22 mouse cellular contexts compared by ENCODE assay signal in genomic region chr1:188221226-188221792, GRCm38 (mm10). TPM values are rescaled to one million over a fixed set of nuclear protein-coding genes. Genes with fewer than 3 reads are reported as not detected.
DNase-seq lines count a peak whose midpoint lies in the region; ATAC-seq and TF ChIP-seq lines count a peak whose summit lies in the region.
"Had no signal": no experiment of that assay in that cellular context is flagged by ENCODE, and none has a peak within 500 bp of the region (broad histone marks: within the 10 kb centered on the region; RNA-seq: fewer than 3 reads in every experiment).

No protein-coding gene starts in this region.

- H3K4me2 ChIP-seq in myocyte (ENCODE audit: low read depth): no peak overlapping the region
- H3K4me2 ChIP-seq in kidney, embryonic 15.5 days: no peak overlapping the region
- no peak overlapping the region for H3K4me2 ChIP-seq in neural tube, embryonic 15.5 days
- H3K4me2 ChIP-seq: embryonic facial prominence, embryonic 15.5 days; forebrain, embryonic 12.5 days; limb, embryonic 15.5 days; midbrain, embryonic 12.5 days had no signal

- WGBS in liver, adult 2 months: 68% methylated on average over 4 of the region's 4 CpGs
- WGBS in kidney, embryonic 15.5 days: 85% methylated on average over 4 of the region's 4 CpGs
- WGBS in neural tube, embryonic 15.5 days: 90% methylated on average over 4 of the region's 4 CpGs

- no peaks in the 10 kb centered on the region for H3K9me3 ChIP-seq in kidney, embryonic 15.5 days (replicated peaks)
- H3K9me3 ChIP-seq in neural tube, embryonic 15.5 days (replicated peaks): no peaks in the 10 kb centered on the region
- H3K9me3 ChIP-seq: embryonic facial prominence, embryonic 15.5 days; forebrain, embryonic 12.5 days; hindbrain, embryonic 10.5 days; limb, embryonic 15.5 days; midbrain, embryonic 12.5 days had no signal

- TF ChIP-seq CTCF in liver, adult 2 months (IDR thresholded peaks at IDR 0.05; ENCODE audit: low read depth, low read length): no peak

- H3K79me2 ChIP-seq in liver, adult 2 months (ENCODE audit: control insufficient read depth, insufficient read depth, low read length): no peaks in the 10 kb centered on the region
- no peaks in the 10 kb centered on the region for H3K79me2 ChIP-seq in myocyte (ENCODE audit: control insufficient read depth, insufficient read depth)

- H3K36me3 ChIP-seq in liver, adult 2 months (ENCODE audit: control insufficient read depth, insufficient read depth, low read length): no peaks in the 10 kb centered on the region
- H3K36me3 ChIP-seq in myocyte (ENCODE audit: control insufficient read depth, insufficient read depth): no peaks in the 10 kb centered on the region
- no peaks in the 10 kb centered on the region for H3K36me3 ChIP-seq in kidney, embryonic 15.5 days
- H3K36me3 ChIP-seq in neural tube, embryonic 15.5 days: no peaks in the 10 kb centered on the region
- H3K36me3 ChIP-seq: embryonic facial prominence, embryonic 15.5 days; forebrain, embryonic 12.5 days; hindbrain, embryonic 10.5 days; limb, embryonic 15.5 days; midbrain, embryonic 12.5 days had no signal

- H3K27me3 ChIP-seq in liver, adult 2 months (ENCODE audit: control insufficient read depth, insufficient read depth, low read length): no peaks in the 10 kb centered on the region
- H3K27me3 ChIP-seq in myocyte (ENCODE audit: control insufficient read depth, insufficient read depth, insufficient read length): no peaks in the 10 kb centered on the region
- H3K27me3 ChIP-seq in kidney, embryonic 15.5 days: no peaks in the 10 kb centered on the region
- H3K27me3 ChIP-seq in neural tube, embryonic 15.5 days (replicated peaks): no peaks in the 10 kb centered on the region
- H3K27me3 ChIP-seq: embryonic facial prominence, embryonic 15.5 days; forebrain, embryonic 12.5 days; limb, embryonic 15.5 days; midbrain, embryonic 12.5 days had no signal

- no peak for ATAC-seq in kidney, embryonic 15.5 days (replicated peaks; ENCODE audit: low FRiP score)
- no peak for ATAC-seq in neural tube, embryonic 15.5 days (ENCODE audit: low FRiP score)
- ATAC-seq: Patski had no signal

- no peaks in the 10 kb centered on the region for H3K4me1 ChIP-seq in liver, adult 2 months (ENCODE audit: control insufficient read depth, insufficient read depth, low read length)
- no peaks in the 10 kb centered on the region for H3K4me1 ChIP-seq in kidney, embryonic 15.5 days
- no peaks in the 10 kb centered on the region for H3K4me1 ChIP-seq in neural tube, embryonic 15.5 days
- H3K4me1 ChIP-seq: embryonic facial prominence, embryonic 15.5 days; forebrain, embryonic 12.5 days; hindbrain, embryonic 10.5 days; limb, embryonic 15.5 days; midbrain, embryonic 12.5 days had no signal

- no peak overlapping the region for H3K27ac ChIP-seq in liver, adult 2 months (replicated peaks; ENCODE audit: insufficient read depth, low read depth, low read length)
- no peak overlapping the region for H3K27ac ChIP-seq in kidney, embryonic 15.5 days
- H3K27ac ChIP-seq in neural tube, embryonic 15.5 days (replicated peaks): no peak overlapping the region
- H3K27ac ChIP-seq: embryonic facial prominence, embryonic 15.5 days; forebrain, embryonic 12.5 days; heart, adult 2 months; hindbrain, embryonic 10.5 days; limb, embryonic 15.5 days; midbrain, embryonic 12.5 days had no signal

- no peak overlapping the region for H3ac ChIP-seq in myocyte (ENCODE audit: control insufficient read depth, insufficient read length)

- no peak overlapping the region for H3K4me3 ChIP-seq in liver, adult 2 months (ENCODE audit: insufficient read depth, low read depth, low read length)
- no peak overlapping the region for H3K4me3 ChIP-seq in myocyte
- H3K4me3 ChIP-seq in kidney, embryonic 15.5 days (replicated peaks): no peak overlapping the region
- H3K4me3 ChIP-seq in neural tube, embryonic 15.5 days (replicated peaks): no peak overlapping the region
- H3K4me3 ChIP-seq: embryonic facial prominence, embryonic 15.5 days; forebrain, embryonic 12.5 days; heart, adult 2 months; hindbrain, embryonic 10.5 days; limb, embryonic 15.5 days; midbrain, embryonic 12.5 days had no signal

- DNase-seq in frontal cortex, adult 2 months (ENCODE audit: extremely low spot score in 1 of 2, low spot score in 1 of 2): peak; percentile 9 to 36
- no peak for DNase-seq in frontal cortex, postnatal 14 days (ENCODE audit: low spot score in 2 of 2)
- peak; percentile 35 for DNase-seq in liver, adult 2 months (ENCODE audit: extremely low read depth, low read depth, low spot score)
- DNase-seq in liver: no peak
- DNase-seq in adipocyte (ENCODE audit: low spot score): peak; percentile 24
- DNase-seq: cerebellum, adult 9-11 months; heart, adult 2 months; kidney, adult 2 months; kidney, postnatal 25 days; lung, adult 18-20 months; lung, postnatal 4 days; thymus, postnatal 36 days had no signal

- no peak overlapping the region for H3K9ac ChIP-seq in liver, adult 2 months (ENCODE audit: low read depth, low read length)
- no peak overlapping the region for H3K9ac ChIP-seq in kidney, embryonic 15.5 days
- no peak overlapping the region for H3K9ac ChIP-seq in neural tube, embryonic 15.5 days (replicated peaks)
- H3K9ac ChIP-seq: embryonic facial prominence, embryonic 15.5 days; forebrain, embryonic 12.5 days; limb, embryonic 15.5 days; midbrain, embryonic 12.5 days had no signal

- no peak for TF ChIP-seq POLR2A in liver, adult 2 months (IDR thresholded peaks at IDR 0.05; ENCODE audit: extremely low read depth, insufficient read depth, low read length)
- TF ChIP-seq POLR2A in myocyte (IDR thresholded peaks at IDR 0.05; ENCODE audit: insufficient read length, low read depth): no peak

TF ChIP-seq in myocyte, 11 proteins besides CTCF, POLR2A, EP300 and RAD21:
- no peak for TF ChIP-seq MAX (IDR thresholded peaks at IDR 0.05; ENCODE audit: low read depth)
- no peak for TF ChIP-seq SRF (IDR thresholded peaks at IDR 0.05; ENCODE audit: control insufficient read depth, insufficient read length, low read depth)
- peak; percentile 96 for TF ChIP-seq CEBPB (IDR thresholded peaks at IDR 0.05; ENCODE audit: insufficient read depth, poor library complexity, severe bottlenecking)
- TF ChIP-seq USF1 (IDR thresholded peaks at IDR 0.05; ENCODE audit: low read depth): no peak

RNA-seq across cellular contexts. Expression of gene Ush2a, which starts 40.5 kb away (rescaled TPM):
- 0.16 and 0.29 TPM in 2 replicates for polyA plus RNA-seq in frontal cortex, adult 2 months (2012; rRNA removed)
- under 0.01 and 0.07 TPM in 2 replicates for total RNA-seq in liver, adult 2 months (2014; rRNA removed)
- polyA plus RNA-seq in liver, adult 2 months (2012; rRNA removed): under 0.01 TPM in 1 of 2 replicates, not detected in the other
- polyA plus RNA-seq in myocyte (2012; fragmentation: generic; extraction: Trizol): not detected
- 0.01 and 0.03 TPM in 2 replicates for polyA plus RNA-seq in kidney, embryonic 15.5 days (2015; fragmentation: Nextera tagmentation; extraction: Ambion mirVana)
- 0.03 and 0.17 TPM in 2 replicates for polyA plus RNA-seq in neural tube, embryonic 15.5 days (2015; fragmentation: Nextera tagmentation; extraction: Ambion mirVana)
- total RNA-seq: gastrocnemius, adult 8-10 months had no signal
- polyA plus RNA-seq: heart, adult 2 months; kidney, adult 2 months; Patski had no signal

Comparison
In these comparisons a context has a peak if more than half of its experiments do, and no peak if none do; other contexts are left out.
1. DNase-seq: peak in frontal cortex, adult 2 months (2 of 2), liver, adult 2 months (single experiment) and adipocyte (single experiment); none in frontal cortex, postnatal 14 days (0 of 2) and liver (single experiment).